Mouse (Mus musculus): ENCODE results near the gene Ints11. TPM values are rescaled to one million over a fixed set of nuclear protein-coding genes. Genes with fewer than 3 reads are reported as not detected.

The Ints11 gene
- 73.1 and 74.6 TPM in 2 replicates for polyA plus RNA-seq (2014; fragmentation: Nextera tagmentation; extraction: Ambion mirVana)

DNA sequence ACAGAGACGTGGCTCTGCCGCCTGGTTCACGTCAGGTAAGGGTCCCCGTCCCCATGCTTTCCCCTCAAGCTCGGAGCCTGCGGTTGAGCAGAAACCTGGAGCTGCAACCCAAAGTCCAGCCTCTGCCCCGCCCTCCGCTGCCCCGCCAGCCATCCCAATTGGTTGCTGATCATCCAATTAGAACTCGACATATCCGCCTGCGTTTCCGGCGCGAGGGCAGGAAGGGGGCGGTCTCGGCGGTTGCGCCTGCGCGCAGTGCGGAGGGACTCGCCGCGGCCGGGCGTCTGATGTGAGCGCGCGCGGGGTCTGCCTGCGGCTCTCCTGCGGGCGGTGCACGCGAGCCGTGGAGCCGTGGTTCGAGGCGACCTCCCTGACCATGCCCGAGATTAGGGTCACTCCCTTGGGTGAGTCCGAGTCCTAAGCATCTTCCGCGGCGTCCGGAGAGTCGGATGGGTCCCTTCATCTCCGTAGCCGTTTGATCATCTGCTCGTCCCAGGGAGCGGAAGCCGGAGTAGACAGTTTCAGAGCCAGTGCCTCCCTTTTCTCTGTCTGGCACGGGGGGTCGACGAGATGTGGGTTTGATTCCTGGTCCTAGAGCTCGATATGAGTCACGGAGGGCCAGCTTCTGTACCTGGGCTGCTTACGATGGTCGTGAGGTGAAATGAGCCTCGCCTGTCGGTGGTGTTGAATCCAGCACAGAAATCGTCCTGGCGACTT, at the start of gene Ints11, which contains the start of gene Cptp:
Gene Ints11, plus strand, starts transcription at position 230 of the 717 bp plus-strand sequence.
Gene Cptp, minus strand, starts transcription at position 124 of the 717 bp plus-strand sequence.
- Histone ChIP-seq H3K36me3 (ENCODE audit: control insufficient read depth, insufficient read depth, low read length) (peaks cover 47% of the 10 kb centered on the region), H3K4me1 (ENCODE audit: control insufficient read depth, insufficient read depth, low read length) (peaks cover 5% of the 10 kb centered on the region), H3K27ac (ENCODE audit: low read depth, low read length) (peak within 1 kb of the TSS; percentile 31; the same call in 1 of the 2 replicates), H3K4me3 (ENCODE audit: low read length) (peak within 1 kb of the TSS; percentile 73), H3K27me3 (ENCODE audit: control insufficient read depth, insufficient read depth, low read length) (no peaks in the 10 kb centered on the region), H3K4me2 (replicated peaks; ENCODE audit: low read depth, low read length) (peak within 1 kb of the TSS; percentile 86), H3K9me3 (ENCODE audit: control insufficient read depth, low read length) (no peaks in the 10 kb centered on the region), H3K9ac (ENCODE audit: low read depth, low read length) (peak within 1 kb of the TSS; percentile 86)
- ATAC-seq (ENCODE audit: low FRiP score, low TSS enrichment): peak; percentile 97
- under 1% methylated on average over 63 of the region's 63 CpGs for WGBS

DNA sequence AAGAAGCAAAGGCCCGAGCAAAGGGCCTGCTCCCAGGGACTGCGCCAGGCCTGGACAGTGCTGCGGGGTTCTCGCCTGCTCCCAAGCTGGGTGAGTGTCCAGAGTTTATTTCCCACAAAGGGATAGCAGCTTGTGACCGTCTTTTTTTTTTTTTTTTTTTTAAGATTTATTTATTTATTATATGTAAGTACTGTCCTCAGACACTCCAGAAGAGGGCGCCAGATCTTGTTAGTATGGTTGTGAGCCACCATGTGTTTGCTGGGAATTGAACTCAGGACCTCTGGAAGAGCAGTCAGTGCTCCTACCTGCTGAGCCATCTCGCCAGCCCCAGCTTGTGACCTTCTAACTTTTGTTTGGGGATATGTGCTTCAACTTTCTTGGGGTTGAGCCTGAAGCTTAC, 48.3 kb upstream of the Ints11 start:
- H3K9me3 ChIP-seq (ENCODE audit: control insufficient read depth, low read length): no peaks in the 10 kb centered on the region
- WGBS: 79% methylated on average over 7 of the region's 7 CpGs
- ATAC-seq (ENCODE audit: low FRiP score, low TSS enrichment): no peak
- no peak overlapping the region for H3K4me2 ChIP-seq (replicated peaks; ENCODE audit: low read depth, low read length)
- peaks cover 96% of the 10 kb centered on the region for H3K36me3 ChIP-seq (ENCODE audit: control insufficient read depth, insufficient read depth, low read length)
- H3K27ac ChIP-seq (ENCODE audit: low read depth, low read length): no peak overlapping the region
- H3K27me3 ChIP-seq (ENCODE audit: control insufficient read depth, insufficient read depth, low read length): no peaks in the 10 kb centered on the region
- H3K9ac ChIP-seq (ENCODE audit: low read depth, low read length): no peak overlapping the region
- no peak overlapping the region for H3K4me3 ChIP-seq (ENCODE audit: low read length)
- no peaks in the 10 kb centered on the region for H3K4me1 ChIP-seq (ENCODE audit: control insufficient read depth, insufficient read depth, low read length)

DNA sequence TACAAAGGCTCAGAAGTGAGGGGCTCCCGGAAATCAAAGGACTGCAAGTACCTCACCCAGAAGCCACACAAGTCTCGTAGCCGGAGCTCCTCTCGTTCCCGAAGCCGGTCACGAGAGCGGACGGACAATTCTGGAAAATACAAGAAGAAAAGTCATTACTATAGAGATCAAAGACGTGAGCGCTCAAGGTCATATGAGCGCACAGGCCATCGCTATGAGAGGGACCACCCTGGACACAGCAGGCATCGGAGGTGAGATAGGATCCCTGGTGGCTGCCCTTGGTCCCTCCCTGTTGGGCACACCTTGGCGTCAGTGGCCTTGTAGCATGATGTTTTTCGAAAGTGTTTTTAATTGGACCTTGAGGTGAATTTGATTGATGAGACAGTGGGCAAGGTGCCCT, 45.9 kb upstream of the Ints11 start:
- H3K4me3 ChIP-seq (ENCODE audit: low read length): no peak overlapping the region
- no peak for ATAC-seq (ENCODE audit: low FRiP score, low TSS enrichment)
- no peaks in the 10 kb centered on the region for H3K27me3 ChIP-seq (ENCODE audit: control insufficient read depth, insufficient read depth, low read length)
- H3K27ac ChIP-seq (ENCODE audit: low read depth, low read length): no peak overlapping the region
- H3K9ac ChIP-seq (ENCODE audit: low read depth, low read length): no peak overlapping the region
- no peak overlapping the region for H3K4me2 ChIP-seq (replicated peaks; ENCODE audit: low read depth, low read length)
- 97% methylated on average over 16 of the region's 16 CpGs for WGBS
- H3K36me3 ChIP-seq (ENCODE audit: control insufficient read depth, insufficient read depth, low read length): peaks cover 84% of the 10 kb centered on the region
- H3K9me3 ChIP-seq (ENCODE audit: control insufficient read depth, low read length): no peaks in the 10 kb centered on the region
- no peaks in the 10 kb centered on the region for H3K4me1 ChIP-seq (ENCODE audit: control insufficient read depth, insufficient read depth, low read length)

DNA sequence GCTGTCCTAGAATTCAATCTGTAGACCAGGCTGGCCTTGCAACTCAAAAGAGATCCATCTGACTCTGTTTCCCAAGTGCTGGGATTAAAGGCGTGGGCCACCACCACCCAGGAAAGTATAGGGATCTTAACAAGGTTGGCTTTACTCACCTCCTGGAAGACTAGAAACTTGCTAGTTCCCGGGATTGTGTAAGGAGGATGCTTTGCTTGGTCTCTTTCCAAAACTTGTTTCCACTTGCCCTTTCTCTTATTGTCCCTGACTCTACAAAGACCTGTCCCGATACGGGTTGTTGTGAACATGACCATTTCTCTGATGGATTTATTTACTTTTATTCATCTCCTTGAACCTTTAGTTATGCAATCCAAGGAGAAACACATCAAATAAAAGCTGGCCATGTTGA, 39.5 kb upstream of the Ints11 start:
- Histone ChIP-seq H3K36me3 (ENCODE audit: control insufficient read depth, insufficient read depth, low read length) (peaks cover 25% of the 10 kb centered on the region), H3K4me3 (ENCODE audit: low read length) (no peak overlapping the region), H3K27ac (ENCODE audit: low read depth, low read length) (no peak overlapping the region), H3K9ac (ENCODE audit: low read depth, low read length) (no peak overlapping the region), H3K4me2 (replicated peaks; ENCODE audit: low read depth, low read length) (no peak overlapping the region), H3K4me1 (ENCODE audit: control insufficient read depth, insufficient read depth, low read length) (peaks cover 10% of the 10 kb centered on the region), H3K27me3 (ENCODE audit: control insufficient read depth, insufficient read depth, low read length) (no peaks in the 10 kb centered on the region), H3K9me3 (ENCODE audit: control insufficient read depth, low read length) (no peaks in the 10 kb centered on the region)
- 92% methylated on average over 4 of the region's 4 CpGs for WGBS
- no peak for ATAC-seq (ENCODE audit: low FRiP score, low TSS enrichment)

DNA sequence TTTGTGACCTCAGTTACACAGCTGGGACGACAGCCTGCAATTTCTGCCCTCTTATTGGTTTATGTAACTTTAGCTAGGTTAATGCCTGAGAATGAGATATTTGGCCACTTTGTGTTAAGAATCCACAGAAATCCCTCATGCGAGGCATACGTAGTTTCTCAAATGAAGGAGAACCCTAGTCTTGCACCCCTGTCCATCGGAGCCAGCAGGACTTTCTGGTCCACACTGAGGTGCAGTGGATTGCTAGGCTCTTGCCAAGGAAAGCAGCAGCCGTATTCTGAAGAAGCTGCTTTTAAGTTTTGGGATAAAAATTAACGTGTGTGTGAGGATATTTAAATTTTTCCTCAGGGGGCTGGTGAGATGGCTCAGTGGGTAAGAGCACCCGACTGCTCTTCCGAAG, 38.8 kb upstream of the Ints11 start:
- Histone ChIP-seq H3K4me3 (ENCODE audit: low read length) (peak overlapping the region; percentile 91; the same call in 1 of the 2 replicates), H3K9ac (ENCODE audit: low read depth, low read length) (no peak overlapping the region), H3K4me2 (replicated peaks; ENCODE audit: low read depth, low read length) (peak overlapping the region; percentile 93), H3K4me1 (ENCODE audit: control insufficient read depth, insufficient read depth, low read length) (peaks cover 10% of the 10 kb centered on the region), H3K36me3 (ENCODE audit: control insufficient read depth, insufficient read depth, low read length) (peaks cover 18% of the 10 kb centered on the region), H3K27ac (ENCODE audit: low read depth, low read length) (no peak overlapping the region), H3K9me3 (ENCODE audit: control insufficient read depth, low read length) (no peaks in the 10 kb centered on the region), H3K27me3 (ENCODE audit: control insufficient read depth, insufficient read depth, low read length) (no peaks in the 10 kb centered on the region)
- 50% methylated on average over 8 of the region's 8 CpGs for WGBS
- no peak for ATAC-seq (ENCODE audit: low FRiP score, low TSS enrichment)

DNA sequence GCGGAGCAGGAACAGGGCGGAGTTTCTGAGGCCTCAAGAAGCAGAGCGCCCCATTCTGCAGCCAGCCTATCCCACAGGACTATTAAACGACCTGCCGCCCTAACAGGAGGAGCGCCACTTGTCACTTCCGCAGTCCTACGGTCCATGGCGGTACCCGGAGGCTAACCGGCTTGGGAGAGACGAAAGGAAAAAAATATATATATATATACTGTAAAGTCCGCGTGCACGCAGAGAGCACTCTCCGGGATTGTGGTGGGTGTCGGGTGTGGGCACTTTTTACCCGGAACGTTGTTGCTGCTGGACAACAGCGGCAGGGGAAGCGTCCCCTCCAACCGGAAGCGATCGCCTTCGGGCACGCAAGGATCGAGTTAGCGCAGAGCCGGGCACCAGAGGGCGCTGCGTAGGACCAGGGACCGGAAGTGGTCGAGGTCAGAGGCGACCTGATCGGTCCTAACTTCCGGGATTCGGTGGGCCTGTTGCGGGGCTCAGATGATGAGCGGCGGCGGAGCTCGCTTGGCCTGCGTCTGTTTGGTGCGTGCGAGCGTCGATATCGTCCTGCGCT, 38.1 kb upstream of the Ints11 start, which contains the start of gene Aurkaip1:
Gene Aurkaip1, plus strand, starts transcription at position 68 of the 562 bp plus-strand sequence.
- Histone ChIP-seq H3K4me3 (ENCODE audit: low read length) (peak within 1 kb of the TSS; percentile 91), H3K4me1 (ENCODE audit: control insufficient read depth, insufficient read depth, low read length) (peaks cover 10% of the 10 kb centered on the region), H3K9ac (ENCODE audit: low read depth, low read length) (peak within 1 kb of the TSS; percentile 88), H3K9me3 (ENCODE audit: control insufficient read depth, low read length) (no peaks in the 10 kb centered on the region), H3K36me3 (ENCODE audit: control insufficient read depth, insufficient read depth, low read length) (peaks cover 15% of the 10 kb centered on the region), H3K27ac (ENCODE audit: low read depth, low read length) (peak within 1 kb of the TSS; percentile 89), H3K27me3 (ENCODE audit: control insufficient read depth, insufficient read depth, low read length) (no peaks in the 10 kb centered on the region), H3K4me2 (replicated peaks; ENCODE audit: low read depth, low read length) (peak within 1 kb of the TSS; percentile 93)
- ATAC-seq (ENCODE audit: low FRiP score, low TSS enrichment): peak; percentile 93
- WGBS: under 1% methylated on average over 49 of the region's 49 CpGs

DNA sequence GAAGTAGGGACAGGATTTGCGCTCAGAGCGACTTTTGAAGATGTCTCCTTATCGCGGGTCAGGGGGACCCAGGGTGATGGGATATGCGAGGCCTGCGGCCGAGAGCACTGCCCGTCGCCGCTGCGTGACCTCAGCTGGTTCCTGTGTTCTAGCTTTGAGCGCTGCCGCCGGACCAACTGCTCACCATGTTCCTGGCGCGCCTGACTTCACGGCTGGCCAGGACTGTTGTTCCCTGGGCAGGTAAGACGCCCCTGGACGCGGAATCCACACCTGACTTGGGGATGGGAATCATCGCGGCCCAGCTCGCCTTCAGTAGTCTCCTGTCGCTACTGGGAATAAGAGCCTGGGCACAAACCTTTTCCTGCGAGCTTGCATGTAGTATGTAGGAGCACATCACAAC, 37.5 kb upstream of the Ints11 start:
- H3K4me1 ChIP-seq (ENCODE audit: control insufficient read depth, insufficient read depth, low read length): peaks cover 10% of the 10 kb centered on the region
- peak overlapping the region; percentile 91 for H3K4me3 ChIP-seq (ENCODE audit: low read length)
- H3K4me2 ChIP-seq (replicated peaks; ENCODE audit: low read depth, low read length): peak overlapping the region; percentile 93
- no peaks in the 10 kb centered on the region for H3K27me3 ChIP-seq (ENCODE audit: control insufficient read depth, insufficient read depth, low read length)
- H3K9me3 ChIP-seq (ENCODE audit: control insufficient read depth, low read length): no peaks in the 10 kb centered on the region
- under 1% methylated on average over 25 of the region's 25 CpGs for WGBS
- peaks cover 12% of the 10 kb centered on the region for H3K36me3 ChIP-seq (ENCODE audit: control insufficient read depth, insufficient read depth, low read length)
- peak overlapping the region; percentile 88 for H3K9ac ChIP-seq (ENCODE audit: low read depth, low read length)
- peak overlapping the region; percentile 89 for H3K27ac ChIP-seq (ENCODE audit: low read depth, low read length)
- ATAC-seq (ENCODE audit: low FRiP score, low TSS enrichment): peak; percentile 22; the same call in 1 of the 2 replicates

DNA sequence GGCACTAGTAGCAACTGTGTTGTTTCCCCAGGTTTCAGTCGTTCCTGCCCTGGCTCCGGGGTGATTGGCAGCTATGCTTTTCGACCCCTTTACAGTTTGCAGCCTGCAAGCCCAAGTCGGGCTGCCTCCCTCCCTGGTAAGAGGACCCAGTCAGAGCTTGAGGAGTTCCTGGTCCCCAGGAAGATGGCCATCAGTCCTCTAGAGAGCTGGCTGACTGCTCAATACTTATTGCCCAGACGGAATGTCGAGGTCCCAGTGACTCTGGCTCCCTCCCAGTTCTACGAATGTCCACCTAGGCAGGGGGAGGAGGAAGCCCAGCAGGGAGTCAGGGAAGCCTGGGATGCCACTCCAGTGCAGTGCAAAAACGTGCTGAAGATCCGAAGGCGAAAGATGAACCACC, 37.0 kb upstream of the Ints11 start:
- Histone ChIP-seq H3K9ac (ENCODE audit: low read depth, low read length) (peak overlapping the region; percentile 88), H3K27ac (ENCODE audit: low read depth, low read length) (no peak overlapping the region), H3K4me2 (replicated peaks; ENCODE audit: low read depth, low read length) (peak overlapping the region; percentile 93), H3K27me3 (ENCODE audit: control insufficient read depth, insufficient read depth, low read length) (no peaks in the 10 kb centered on the region), H3K4me3 (ENCODE audit: low read length) (peak overlapping the region; percentile 91), H3K9me3 (ENCODE audit: control insufficient read depth, low read length) (no peaks in the 10 kb centered on the region), H3K36me3 (ENCODE audit: control insufficient read depth, insufficient read depth, low read length) (peaks cover 9% of the 10 kb centered on the region), H3K4me1 (ENCODE audit: control insufficient read depth, insufficient read depth, low read length) (peaks cover 10% of the 10 kb centered on the region)
- no peak for ATAC-seq (ENCODE audit: low FRiP score, low TSS enrichment)
- 57% methylated on average over 10 of the region's 10 CpGs for WGBS

DNA sequence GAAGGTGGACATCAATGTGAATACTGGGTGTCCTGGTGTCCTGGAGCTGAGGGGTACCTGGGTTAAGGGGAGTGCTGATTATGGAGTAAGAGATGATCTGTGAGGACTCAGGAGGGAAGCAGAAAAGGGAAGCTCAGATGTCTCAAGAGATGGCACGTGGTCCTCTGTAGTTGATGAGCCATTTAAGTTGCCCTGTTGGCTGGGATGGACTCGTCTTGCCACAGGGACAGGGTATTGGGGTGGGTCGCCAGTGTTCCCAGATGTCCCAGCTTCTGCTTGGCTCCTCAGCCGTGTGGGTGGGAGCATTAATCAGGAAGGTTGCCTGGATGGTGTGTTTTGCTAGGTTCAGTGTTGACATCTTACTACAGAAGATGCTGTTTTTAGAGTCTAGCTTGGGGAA, 36.1 kb upstream of the Ints11 start:
- H3K4me3 ChIP-seq (ENCODE audit: low read length): no peak overlapping the region
- no peak overlapping the region for H3K27ac ChIP-seq (ENCODE audit: low read depth, low read length)
- ATAC-seq (ENCODE audit: low FRiP score, low TSS enrichment): no peak
- no peaks in the 10 kb centered on the region for H3K9me3 ChIP-seq (ENCODE audit: control insufficient read depth, low read length)
- 84% methylated on average over 4 of the region's 4 CpGs for WGBS
- H3K27me3 ChIP-seq (ENCODE audit: control insufficient read depth, insufficient read depth, low read length): no peaks in the 10 kb centered on the region
- no peak overlapping the region for H3K9ac ChIP-seq (ENCODE audit: low read depth, low read length)
- H3K4me1 ChIP-seq (ENCODE audit: control insufficient read depth, insufficient read depth, low read length): peaks cover 10% of the 10 kb centered on the region
- H3K36me3 ChIP-seq (ENCODE audit: control insufficient read depth, insufficient read depth, low read length): peaks cover 5% of the 10 kb centered on the region; the same call in 1 of the 2 replicates
- no peak overlapping the region for H3K4me2 ChIP-seq (replicated peaks; ENCODE audit: low read depth, low read length)

Data from kidney, embryonic 14.5 days (tissue).